Mouse (Mus musculus) retina, embryonic 14.5 days (tissue): ENCODE measurements around the gene Prm1.
"Not testable (repeated sequence)": the region's sequence is repeated elsewhere in the genome, so short reads cannot be mapped to it uniquely, and the experiment has no call there.

Experiments used
- DNase-seq: peaks from one replicate; pipeline ENCODE4 v3.0.0-alpha.2; 2015; ENCODE audit warnings: low spot score

The Prm1 gene

DNA sequence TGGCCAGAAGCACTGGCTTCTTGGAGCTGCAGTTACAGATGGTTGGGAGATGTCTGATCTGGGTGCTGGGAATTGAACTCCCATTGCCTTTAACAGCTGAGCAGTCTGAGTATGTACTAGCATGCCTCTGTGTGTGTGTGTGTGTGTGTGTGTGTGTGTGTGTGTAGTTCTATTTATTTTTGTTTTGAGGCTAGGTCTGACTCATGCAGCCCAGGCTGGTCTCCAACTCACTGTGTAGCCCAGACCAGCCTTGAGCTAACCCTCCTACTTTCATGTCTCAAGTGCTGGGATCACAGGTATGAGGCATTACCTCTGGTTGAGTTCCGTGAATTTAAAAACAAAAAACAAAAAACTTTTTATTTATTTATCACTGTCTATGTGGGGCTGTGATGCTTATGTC, 18.9 kb upstream of the Prm1 start:
- DNase-seq = no peak

DNA sequence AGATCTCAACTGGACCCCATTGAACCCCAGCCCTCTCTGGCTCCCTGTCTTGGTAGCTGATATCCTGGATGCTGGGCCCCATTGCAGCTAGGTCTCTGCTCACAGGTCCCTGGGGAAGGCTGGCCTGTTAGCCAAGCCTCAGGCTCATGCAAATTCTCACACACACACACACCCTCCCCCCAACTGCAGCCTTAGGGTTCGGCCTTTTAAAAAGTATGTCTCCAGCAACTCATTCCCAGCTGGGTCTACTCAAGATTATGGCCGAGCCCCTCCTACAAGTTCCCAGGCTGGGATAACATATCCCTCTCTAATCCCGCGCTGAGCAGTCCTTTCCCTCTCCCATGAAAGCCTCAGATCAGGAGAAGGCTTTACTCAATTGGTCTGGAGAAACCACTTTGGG, 15.7 kb upstream of the Prm1 start:
- DNase-seq = no peak

DNA sequence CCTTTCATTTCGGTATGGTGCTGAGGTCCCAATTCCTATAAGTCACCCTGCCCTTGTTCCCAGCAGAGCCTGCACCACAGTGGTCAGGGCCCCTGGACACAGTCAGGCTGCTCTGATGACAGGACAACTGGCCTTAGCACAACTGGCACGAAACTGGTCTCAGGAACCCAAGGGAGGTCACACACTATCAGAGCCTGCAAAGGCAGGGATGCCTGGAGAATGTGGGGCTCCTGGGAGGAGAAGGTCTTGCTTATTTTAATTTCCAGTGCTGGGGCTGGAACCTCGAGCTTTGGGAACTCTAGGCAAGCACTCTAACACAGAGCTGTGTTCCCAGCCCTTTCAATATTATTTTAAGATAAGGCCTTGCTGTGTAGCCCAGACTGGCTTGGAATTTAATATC, 14.3 kb upstream of the Prm1 start:
- no peak for DNase-seq

DNA sequence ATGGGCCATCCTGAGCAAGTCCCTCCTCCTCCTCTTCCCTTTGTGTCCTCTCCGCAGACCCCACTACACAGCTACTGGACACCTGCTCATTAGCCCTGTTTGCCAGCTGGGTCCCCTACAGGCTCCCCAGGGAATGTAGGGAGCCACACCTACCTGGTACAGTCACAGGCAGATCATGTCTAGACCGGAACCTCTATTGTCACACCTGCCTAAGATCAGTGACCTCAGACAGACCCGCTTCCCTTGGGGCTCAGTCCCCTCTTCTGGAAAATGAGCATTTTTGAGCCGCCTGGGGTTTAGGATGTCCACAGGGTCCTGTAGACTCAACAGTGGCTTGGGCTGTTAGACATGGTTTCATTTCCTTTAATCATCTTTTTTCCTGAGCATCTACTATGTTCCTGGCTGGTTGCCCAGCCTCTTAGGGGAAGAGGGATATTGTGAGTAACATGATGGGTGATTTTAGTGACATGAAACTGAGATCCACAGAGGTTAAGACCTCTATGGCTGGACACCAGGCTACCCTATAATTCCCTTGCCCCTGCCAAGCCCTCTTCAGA, 13.0 kb upstream of the Prm1 start:
- DNase-seq = no peak

DNA sequence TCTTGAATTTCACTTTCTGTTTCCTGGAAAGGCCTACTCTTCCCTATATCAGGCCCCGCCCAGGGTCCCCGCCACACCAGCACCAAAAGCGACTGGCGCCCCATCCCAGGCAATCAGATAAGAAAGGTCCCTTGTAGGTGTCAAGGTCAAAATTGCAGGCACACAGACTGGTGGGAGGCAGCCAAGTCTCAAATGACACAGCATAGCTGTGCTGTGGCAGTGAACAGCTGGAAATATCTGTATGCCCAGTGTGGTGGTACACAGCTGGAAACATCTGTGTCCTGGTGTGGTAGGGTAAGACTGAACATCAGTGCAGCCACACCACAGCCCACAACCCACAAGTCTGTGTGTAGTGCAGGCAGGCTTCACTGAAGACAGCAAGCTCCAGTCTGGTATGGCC, 9.2 kb upstream of the Prm1 start:
- DNase-seq = no peak

DNA sequence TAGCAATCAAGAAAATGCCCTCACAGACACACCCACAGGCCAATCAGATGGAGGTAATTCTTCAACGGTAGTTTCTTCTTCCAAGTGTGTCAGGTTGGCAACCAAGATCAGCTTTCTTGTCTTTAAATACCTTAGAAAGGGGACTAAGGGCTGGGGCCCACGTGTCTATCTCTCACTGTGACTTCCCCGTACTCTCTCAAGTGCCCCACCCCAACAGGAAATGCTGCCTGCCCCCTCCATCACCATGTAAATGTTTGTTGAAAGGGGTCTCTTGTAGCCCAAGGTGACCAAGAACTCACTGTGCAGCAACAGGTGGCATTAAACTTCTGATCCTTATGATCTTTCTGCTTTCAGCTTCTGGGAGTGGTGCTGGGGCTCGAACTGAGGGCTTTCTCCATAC, 8.1 kb upstream of the Prm1 start:
- no peak for DNase-seq

DNA sequence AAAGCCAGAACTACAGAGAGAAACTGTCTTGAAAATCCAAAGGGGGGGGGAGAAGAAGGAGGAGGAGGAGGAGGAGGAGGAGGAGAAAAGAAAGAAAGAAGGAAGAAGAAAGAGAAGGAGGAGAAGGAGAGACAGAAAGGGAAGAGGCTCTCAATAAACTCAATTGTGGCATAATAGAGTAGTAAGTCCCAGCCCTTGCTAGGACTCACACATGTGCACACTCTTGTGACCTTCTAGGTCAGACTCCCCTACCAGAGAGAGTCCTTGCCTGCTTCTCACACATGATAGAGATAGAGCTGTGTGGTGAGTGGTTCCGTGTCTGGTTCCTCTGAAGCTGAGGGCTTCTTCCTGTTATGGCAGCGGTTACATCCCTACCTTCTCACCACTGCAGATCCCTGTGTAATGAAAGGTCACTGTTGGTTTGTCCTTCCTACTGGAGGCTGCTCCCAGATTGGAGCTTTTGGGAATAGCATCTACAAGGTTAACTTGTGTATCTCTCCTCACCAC, 7.3 kb upstream of the Prm1 start, which contains the start of gene Gm11172:
Gm11172 (plus strand) TSS at position 51 of the 507 bp plus-strand sequence.
- no peak for DNase-seq

DNA sequence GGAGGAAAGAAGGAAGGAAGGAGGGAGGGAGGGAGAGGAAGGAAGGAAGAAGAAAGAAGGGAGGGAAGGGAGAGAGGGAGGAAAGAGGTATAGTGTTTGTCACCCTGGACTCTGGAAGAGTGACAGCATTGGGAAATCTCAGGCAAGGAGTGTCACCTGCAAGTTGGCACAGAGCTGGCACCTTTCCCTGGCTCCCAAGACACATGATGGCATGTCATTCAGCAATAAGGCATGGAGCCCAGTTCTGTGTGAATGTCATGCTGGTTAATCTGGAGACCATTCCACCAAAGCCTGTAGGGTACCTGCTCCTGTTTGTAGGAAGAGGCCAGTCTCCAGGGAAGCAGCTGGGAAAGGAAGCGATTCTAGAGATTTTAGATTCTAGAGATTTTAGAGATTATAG, 4.7 kb upstream of the Prm1 start:
- no peak for DNase-seq

DNA sequence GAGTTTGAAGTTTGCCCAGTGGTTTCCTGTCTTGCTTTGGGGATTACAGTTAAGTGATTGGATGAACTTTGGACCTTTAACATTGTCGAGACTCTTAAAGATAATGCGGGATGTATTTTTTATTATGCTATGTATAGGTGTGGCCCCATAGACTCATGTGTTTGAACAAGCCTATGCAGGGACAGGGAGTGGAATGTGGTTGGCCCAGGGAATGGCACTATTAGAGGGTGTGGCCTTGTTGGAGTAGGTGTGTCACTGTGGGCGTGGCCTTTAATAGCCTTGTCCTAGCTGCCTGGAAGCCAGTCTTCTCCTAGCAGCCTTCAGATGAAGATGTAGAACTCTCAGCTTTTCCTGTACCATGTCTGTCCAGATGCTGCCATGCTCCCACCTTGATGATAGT, 3.2 kb downstream of the Prm1 start:
- not testable (repeated sequence) for DNase-seq

DNA sequence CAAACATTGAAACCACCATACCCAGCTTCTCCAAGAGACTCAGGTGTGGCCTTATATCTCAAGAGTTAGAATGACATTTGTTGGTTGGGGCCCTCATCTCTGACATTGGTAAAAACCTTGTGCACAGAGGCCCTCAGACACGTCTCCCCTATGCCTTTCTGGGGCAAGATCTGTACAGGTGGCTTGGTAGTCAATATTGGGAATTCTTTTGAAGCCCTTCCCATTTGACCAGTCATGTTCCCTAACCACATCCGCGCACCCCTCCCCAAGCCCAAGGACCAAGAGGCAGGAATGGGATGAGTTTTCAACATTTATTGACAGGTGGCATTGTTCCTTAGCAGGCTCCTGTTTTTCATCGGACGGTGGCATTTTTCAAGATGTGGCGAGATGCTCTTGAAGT, 9.6 kb downstream of the Prm1 start, which contains the start of gene Prm2:
Prm2 (minus strand) TSS at position 101 of the 400 bp plus-strand sequence.
- no peak for DNase-seq

DNA sequence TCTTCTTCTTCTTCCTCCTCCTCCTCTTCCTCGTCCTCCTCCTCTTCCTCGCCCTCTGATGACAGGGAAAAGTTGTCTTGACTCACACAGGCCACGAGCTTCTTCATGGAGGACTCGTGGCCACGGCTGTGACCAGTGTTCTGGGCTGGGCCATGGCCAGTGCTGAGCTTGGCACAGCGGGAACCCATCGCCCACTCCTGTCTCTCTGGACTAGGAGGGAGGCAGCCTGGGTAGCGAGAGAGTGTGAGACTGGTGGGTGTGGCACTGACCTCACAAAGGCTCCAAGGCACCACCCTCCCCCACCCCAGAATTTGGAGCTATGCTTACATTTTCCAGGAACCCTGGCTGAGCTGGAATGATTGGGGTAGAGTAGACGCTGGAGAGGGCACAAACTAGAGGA, 14.9 kb downstream of the Prm1 start, which contains the start of gene Prm3:
Prm3 (minus strand) TSS at position 213 of the 400 bp plus-strand sequence.
- no peak for DNase-seq

DNA sequence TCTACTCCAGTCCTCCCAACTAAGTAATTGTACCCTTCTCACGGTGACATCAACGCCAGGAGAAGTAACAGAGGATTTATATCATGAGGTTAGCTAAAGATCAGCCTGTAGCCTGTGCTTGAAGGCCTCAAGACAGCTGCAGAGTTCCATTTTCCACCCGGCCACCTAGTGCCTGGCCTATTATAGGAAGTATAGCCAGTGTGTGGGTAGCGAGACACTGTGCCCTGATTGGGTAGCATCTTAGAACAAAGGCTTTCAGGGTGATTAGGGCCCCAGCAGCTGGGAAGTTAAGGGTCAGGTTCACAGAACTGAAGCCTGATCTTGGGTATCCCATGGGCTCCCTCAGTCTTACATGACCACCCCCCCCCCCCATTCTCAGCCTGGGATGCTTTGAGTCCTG, 16.8 kb downstream of the Prm1 start:
- DNase-seq = peak; percentile 38

DNA sequence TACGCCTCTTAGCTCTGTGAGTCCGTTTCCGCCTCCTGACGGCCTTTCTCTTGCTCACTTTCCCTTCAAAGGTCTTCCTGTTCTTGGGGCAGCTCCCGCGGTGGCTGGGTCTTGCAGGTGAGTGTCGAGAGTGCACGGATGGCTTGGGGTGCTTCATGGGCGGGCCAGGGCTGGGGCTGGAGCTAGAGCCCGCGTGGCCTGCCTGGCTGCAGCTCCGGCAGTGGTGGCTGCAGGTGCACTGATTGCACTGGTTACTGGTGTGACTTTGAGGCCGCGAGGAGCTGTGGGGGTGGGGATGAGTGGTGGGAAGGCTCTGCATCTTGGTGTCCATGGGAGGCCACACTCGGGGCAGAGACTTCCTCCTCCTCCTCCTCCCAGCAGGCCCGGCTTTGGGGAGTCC, 17.4 kb downstream of the Prm1 start, which contains the start of gene Tnp2:
Tnp2 (minus strand) TSS at position 390 of the 400 bp plus-strand sequence.
- no peak for DNase-seq

DNA sequence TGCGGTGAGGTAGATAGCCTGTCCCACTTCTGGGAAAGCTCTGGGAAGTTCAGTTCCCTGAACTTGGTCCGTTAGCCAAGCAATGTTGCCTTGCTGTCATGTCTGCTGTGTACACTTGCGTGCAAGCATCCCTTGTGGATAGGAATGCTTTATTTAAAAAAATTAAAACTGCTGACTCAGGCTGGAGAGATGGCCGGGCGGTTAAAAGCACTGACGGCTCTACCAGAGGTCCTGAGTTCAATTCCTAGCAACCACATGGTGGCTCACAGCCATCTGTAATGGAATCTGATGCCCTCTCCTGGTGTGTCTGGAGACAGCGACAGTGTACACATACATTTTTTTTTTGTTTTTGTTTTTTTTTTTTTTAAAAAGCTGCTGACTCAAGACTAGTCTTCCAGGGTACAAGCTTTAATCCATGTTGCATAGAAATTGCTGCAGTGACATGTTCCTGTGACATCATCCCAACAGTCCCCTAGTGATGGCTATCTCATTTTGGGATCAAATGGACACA, 18.0 kb downstream of the Prm1 start:
- no peak for DNase-seq

DNA sequence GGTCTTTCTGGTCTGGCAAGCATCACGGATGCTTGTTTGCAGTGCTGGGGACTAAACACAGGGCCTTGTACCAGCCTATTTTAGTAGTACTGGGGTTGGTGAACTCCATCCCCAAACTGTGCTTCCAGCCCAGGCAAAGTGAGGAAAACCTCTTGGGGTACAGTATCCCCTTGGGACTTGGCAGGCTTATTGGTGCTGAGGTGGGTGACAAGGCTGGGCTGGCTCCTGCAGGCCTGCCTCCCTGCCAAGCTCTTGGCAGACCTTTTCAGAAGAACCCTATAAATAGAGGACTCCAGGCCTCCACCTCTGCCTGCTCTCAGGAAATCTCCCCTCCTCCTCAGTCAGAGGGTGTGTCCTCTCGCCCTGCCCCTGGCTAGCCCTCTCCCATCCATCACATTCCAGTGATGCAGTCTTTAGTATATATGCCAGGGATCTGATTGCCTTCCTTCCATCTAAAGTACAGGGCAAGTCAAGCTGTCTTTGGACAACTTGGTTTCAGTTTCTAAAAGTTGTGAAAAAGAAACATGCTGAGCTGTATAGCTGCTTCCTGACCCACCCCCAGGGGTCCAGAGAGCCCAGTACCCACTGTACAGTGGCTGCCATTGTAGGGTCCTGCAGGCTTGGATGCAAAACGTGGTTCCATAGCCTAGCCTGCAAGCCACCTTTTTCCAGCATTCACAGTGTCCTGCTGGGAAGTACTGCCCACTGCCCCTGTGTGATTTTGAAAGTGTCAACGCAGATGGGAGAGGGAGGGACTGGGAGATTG, 18.7 kb downstream of the Prm1 start:
- no peak for DNase-seq

DNA sequence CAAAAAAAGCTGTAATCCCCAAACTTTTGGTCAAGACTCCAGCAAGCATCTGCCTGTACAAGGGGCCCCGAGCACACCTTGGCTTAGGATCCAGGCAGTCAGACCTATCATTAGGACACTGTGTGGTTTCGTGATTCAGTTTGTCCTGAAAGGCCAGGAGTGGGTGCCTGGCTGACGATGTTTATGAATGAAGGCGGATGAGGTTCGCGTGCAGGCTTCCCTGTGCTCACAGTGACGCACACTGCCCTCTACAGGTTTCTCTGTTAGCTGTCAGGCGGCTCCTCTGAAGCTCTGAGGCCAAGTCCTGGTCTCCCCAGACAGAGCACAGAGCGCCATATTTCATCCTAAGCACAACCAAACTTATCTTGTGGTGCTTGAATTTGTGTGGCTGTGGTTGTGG, 19.4 kb downstream of the Prm1 start:
- peak; percentile 95 for DNase-seq

DNA sequence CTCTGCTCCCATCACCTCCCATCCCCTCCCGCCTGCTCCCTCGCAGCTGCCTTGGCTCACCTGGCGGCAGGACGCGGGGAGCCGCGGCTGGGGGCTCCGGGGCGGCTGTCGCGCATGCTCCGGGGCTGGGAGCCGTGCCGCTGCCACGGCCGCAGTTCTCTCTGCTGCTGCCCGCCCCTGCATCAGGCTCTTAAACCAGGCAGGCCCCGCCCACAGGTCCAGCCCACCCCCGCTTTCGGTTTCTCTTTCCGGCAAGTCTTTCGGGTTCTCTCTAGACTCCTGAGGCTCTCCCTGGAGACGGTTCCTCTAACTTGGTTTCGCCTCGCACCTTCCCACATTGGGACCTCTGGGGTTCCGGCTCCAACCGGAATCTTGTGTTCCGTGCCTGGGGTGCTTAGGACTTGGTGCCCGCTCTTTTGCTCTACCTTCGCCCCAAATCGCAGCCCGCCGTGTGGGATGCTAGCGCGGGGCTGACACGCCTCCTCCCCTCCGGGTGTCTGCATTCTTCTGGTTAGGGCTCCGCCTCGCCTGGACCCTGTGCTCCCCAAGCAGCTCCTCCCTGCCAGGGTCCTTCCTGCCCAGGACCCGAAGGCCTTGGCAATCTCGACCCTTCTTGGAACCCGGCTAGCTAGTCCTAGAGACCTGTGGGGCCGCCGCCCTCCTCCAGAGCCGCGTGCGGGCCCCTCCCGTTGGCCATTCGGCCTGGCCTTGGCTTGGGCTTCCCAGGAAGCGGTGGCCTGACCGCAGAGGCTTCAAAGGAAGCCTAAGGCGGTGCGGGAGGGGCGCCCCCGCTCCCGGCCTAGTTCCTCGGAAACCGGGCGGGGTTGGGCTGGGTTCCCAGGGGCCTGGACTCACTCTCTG, 20.0 kb downstream of the Prm1 start, which contains the start of gene Socs1:
Socs1 (minus strand) TSS at position 166 of the 861 bp plus-strand sequence.
- peak; percentile 86 for DNase-seq

DNA sequence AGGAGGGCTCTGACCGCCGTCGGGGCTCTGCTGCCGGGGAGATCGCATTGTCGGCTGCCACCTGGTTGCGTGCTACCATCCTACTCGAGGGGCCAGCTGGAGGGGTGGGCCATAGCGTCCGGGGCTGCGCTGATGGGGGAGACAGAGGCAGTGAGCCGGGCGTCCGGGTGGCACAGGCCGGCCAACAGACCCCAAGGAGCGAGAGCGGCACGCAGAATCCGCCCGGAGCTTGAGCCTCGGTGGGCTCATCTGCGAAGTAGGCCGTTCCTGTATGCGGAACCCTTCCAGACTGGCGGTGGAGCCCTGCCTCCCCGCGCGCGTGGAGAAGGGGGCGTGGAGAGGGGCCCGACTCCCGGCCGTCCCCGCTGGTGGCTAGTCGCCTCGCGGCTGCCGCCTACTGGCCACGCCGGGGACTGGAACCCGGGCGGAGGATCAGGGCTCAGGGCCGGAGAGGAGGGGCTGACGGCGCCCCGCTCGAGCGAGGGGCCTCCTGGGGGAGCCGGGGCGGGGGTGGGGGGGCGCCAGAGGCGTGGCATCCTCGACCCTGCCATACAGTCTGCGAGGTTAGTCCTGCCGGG, 20.8 kb downstream of the Prm1 start:
- DNase-seq = peak; percentile 95

DNA sequence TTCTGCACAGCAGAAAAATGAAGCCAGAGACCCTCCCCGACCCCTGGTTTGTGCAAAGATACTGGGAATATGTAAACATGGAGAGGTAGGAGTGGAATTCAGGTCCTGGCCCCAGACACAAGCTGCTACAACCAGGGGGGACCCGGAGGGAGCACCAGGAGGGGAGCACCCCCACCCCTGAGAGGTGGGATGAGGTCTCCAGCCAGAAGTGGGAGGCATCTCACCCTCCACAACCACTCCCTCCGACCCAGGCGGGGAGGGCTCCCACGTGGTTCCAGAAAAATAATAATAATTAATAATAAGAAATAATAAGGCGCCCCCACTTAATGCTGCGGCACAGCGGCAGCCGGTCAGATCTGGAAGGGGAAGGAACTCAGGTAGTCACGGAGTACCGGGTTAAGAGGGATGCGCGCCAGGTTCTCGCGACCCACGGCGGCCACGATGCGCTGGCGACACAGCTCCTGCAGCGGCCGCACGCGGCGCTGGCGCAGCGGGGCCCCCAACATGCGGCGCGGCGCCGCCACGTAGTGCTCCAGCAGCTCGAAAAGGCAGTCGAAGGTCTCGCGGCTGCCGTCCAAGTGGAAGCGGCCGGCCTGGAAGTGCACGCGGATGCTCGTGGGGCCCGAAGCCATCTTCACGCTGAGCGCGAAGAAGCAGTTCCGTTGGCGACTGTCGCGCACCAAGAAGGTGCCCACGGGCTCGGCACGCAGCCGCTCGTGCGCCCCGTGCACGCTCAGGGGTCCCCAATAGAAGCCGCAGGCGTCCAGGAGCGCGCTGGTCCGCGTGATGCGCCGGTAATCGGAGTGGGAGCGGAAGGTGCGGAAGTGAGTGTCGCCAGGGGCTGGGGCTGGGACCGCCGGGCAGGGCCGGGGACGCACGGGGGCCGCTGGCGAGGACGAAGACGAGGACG, 21.5 kb downstream of the Prm1 start:
- DNase-seq = peak; percentile 54

DNA sequence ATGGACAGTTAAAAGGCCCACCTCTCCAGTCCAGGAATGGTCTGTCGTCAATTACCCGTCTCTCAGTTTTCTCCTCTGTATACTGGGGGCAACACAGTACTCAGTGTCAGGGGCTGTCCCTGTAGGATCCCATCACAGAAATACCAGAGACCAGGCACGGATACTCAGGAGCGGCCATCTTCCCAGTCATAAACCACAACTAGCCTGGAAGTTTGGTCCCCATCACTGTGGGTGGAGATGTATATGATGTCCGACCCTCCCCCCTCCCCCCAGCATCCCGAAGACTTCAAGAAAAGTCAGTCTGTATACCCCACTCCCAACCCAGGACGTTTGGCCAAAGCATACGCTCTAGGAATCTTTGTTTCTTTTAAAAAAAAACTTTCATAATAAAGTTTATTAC, 22.2 kb downstream of the Prm1 start:
- DNase-seq = no peak

DNA sequence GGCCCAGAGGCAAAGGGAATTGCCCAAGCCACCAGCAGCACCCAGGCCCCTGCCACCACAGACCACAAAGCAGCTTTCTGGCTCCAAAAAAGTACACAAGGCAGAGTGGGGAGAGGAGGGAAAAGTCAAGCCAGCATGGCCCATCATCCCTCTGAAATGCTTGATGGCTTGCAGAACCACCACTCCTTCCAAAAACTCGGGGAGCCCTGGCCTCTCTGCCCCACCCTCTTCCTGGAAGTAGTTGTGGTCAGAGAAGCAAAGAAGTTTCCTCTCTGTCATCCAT, 22.5 kb downstream of the Prm1 start:
- no peak for DNase-seq
